Mouse (Mus musculus): ENCODE data around the gene Prex1.

DNA sequence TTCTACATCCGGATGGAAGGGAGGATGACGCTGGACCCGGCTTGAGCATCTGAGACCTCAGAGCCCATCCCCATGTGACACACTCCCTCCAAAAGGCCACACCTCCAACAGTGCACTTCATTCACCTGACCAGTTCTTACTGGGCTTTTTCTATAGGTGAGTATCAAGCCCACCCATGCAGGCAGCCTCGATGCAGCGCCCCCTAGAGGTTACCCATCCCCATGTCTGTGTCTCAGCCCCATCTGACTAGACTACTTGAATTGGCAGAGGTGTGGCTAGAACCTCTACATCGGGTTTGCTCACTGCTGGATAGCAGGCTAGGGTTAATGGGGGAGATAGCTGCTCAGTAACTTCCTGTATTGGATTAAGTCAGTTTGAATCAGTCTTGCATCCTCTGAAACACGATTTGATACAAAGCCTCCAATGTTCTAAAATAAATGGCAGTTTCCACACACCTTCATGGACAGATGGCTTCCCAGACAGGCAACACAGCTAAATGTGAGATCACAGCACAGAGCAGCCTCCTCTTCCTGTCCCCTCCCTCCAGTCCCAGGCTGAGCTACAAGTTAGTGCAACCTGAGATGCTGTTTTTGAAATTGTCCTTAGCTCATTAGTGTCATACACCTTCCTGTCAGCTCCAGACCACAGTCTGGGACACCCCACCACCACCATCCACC lies 168.9 kb downstream of the Prex1 start:
- no peak for TF ChIP-seq E2F4 (IDR thresholded peaks at IDR 0.05; ENCODE audit: insufficient replicate concordance, low read depth, low read length)
- TF ChIP-seq POLR2A (IDR thresholded peaks at IDR 0.05; ENCODE audit: low read depth, low read length) = no peak
- no peak for TF ChIP-seq SIN3A (IDR thresholded peaks at IDR 0.05; ENCODE audit: low read length)
- no peak for TF ChIP-seq USF1 (IDR thresholded peaks at IDR 0.05; ENCODE audit: low read depth, low read length)
- peak in 1 of 2 experiments; percentile 28; a peak in 2 of 4 replicates for TF ChIP-seq CTCF (conservative IDR thresholded peaks at IDR 0.05 in 1 of 2, IDR thresholded peaks at IDR 0.05 in 1 of 2; ENCODE audit: low read depth in 2 of 2, low read length in 2 of 2)
- TF ChIP-seq EP300 (IDR thresholded peaks at IDR 0.05; ENCODE audit: low read length) = no peak
- no peak for TF ChIP-seq MYC (IDR thresholded peaks at IDR 0.05; ENCODE audit: low read depth, low read length)
- no peak for TF ChIP-seq ZKSCAN1 (IDR thresholded peaks at IDR 0.05; ENCODE audit: borderline replicate concordance, low read depth, low read length)
- no peak for TF ChIP-seq MAX (IDR thresholded peaks at IDR 0.05; ENCODE audit: low read length)
- TF ChIP-seq POLR2AphosphoS2 (IDR thresholded peaks at IDR 0.05; ENCODE audit: low read depth, low read length) = no peak
- TF ChIP-seq TCF12 (IDR thresholded peaks at IDR 0.05; ENCODE audit: low read depth, low read length) = no peak
- no peak for TF ChIP-seq ZMIZ1 (IDR thresholded peaks at IDR 0.05; ENCODE audit: low read depth, low read length)
- no peak for TF ChIP-seq SMC3 (IDR thresholded peaks at IDR 0.05; ENCODE audit: low read depth, low read length)
- no peak for TF ChIP-seq GABPA (IDR thresholded peaks at IDR 0.05; ENCODE audit: insufficient replicate concordance, low read depth, low read length)
